Mouse (Mus musculus): Measurements from ENCODE around the gene Pecam1.
A peak's percentile ranks its signal among the peaks of the same experiment; 100 is the strongest.

Gene Pecam1

DNA sequence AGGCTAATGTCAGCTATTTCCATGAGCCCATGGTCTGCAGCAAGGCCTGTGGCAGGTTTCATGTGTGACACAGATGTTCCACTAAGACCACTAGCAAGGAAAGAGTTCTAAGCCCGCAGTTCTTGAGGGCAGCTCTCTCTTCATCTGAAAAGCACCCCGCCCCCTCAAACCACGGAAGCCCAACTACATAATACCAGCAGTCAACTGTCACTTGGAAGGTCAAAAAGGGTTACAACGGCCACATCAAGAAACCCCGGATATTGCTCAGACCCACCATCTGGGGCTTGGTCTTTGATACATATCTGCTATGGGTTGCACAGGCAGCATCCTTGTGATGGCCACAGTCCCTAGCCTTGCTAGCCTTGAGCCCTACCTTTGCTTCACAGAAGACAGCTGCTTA lies 62.1 kb downstream of the Pecam1 start:
- no peak for DNase-seq

DNA sequence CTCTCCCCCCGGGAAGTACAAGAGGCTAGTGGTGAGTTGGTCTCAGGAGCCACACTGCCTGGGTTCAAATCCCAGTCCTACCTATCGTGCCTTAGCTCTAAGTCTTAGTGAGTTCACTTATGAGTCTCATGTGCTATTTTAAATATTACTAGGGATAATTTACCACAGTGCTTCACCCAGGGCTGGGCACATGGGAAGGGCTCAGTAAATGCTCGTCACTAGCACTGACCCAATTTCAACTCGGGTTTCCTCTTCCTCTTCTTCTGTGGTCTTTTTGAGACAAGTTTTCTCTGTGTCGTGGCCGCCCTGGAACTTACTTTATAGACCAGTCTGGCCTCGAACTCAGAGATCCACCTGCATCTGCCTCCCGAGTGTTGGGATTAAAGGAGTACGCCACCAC lies 63.1 kb downstream of the Pecam1 start:
- no peak for DNase-seq

DNA sequence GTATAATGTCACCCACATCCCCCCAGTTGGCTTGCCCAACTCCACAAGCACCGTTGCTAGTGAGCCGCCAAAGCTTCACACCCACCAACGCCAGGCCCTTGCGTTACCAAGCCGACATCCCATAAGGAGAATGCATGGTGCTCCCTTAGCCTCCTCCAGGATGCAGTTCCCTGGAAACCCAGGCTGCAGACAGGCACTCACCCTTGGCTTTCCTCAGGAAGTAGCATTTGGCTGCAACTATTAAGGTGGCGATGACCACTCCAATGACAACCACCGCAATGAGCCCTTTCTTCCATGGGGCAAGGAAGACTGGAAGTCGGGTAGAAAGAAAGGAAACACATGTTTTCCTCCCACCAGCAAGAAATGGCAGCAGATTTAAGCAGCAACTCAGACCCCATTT lies 66.4 kb downstream of the Pecam1 start:
- DNase-seq = no peak

DNA sequence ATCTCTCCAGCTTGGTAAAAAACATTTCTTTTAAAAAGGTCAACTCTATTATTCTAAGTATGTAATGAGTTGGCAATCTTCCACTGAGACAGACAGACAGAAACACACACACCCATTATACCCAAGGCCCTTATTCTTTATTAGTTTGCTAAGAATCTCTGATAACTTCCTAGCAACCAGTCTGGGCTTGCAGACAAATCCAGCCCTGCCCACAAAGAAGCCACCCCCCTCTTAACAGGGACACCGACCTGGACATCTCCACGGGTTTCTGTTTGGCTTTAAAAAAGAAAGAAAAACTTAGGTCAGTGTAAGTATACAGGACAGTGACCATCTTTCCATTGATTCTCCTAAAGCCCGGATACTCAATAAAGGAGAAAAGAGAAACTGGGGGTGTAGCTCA lies 67.1 kb downstream of the Pecam1 start:
- DNase-seq = no peak

DNA sequence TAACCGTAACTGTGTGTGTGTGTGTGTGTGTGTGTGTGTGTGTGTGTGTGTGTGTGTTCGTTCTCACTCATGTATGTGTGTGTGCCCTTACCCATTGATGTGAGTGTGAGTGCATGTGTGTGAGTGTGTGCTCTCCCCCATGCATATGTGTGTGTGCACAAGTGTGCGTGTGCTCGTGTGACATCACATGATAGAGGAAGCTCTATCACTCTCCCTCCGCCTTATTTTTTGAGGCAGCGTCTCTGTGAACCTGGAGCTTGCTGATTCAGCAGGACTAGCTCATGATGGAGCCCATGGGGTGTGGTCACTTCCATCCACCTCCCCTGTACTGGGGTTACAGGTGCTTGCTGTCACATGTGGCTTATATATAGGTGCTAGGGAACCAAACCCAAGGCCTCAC lies 69.3 kb downstream of the Pecam1 start:
- DNase-seq = no peak

DNA sequence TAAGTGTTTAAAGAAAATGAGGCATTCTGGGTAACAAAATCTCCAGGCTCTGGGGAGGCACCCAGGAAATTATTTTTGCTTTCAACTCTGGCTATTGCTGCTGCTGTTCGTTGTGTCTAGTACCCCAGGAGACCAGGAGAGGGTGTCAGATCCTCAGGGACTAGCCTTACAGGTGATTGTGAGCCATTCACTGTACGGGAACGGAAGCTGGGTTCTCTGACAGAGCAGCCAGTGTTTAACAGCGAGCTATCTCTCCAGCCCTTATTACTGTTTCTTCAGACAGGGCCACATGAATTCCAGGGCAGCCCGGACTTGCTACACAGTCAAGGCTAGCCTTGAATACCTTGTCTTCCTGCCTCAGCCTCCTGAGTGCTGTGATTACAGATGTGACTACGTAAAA lies 70.6 kb downstream of the Pecam1 start:
- peak; percentile 49 to 54 for DNase-seq

DNA sequence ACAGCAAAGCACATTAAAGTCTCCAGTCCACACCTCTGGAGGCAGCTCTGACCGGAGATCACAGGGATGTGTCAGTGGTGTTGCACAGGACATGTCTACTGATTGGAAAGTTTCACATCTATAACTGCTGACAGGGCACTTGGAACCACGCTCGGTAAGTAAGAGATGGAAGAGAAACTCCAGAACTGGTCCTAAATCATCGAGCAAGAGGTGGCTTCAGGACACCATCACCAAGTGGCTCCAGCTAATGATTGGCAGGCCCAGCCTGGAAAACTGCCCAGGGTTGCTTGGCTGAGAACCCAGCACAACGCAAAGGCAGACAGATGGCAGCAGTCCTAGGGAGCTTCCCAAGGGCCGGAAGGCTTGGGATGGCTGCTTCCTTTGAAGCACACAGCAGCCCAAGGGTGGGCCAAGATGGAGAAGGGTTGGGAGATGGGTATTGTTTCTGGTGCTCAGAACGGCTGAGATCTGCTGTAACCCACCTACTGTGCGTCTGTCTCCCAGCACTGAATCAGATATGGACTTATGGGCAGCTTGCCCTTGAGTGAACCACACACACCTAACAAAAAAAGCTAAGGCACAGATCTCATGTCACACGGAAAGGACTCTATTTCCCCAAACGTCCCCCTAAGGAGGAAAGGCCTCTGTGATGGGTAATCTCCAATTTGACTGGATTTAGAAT lies 72.4 kb downstream of the Pecam1 start:
- DNase-seq = peak; percentile 98

DNA sequence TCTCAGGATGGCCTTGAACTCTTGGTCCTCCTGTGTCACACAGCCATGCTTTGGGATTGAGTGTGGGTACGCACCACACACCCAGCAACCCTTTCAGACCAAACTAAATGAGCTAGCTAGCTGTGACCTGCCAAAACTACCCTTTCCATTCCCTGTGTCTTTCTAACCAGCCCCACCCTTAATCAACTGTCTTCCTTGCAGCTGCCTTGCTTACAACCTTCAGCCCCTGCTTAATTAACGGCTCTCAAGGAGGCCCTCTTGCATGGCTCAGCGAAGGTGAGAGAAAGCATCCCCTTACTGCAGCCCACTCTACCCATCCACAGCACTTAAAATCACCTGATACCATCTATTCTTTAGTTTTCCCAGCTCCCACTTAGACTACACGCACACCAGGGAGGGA lies 73.1 kb downstream of the Pecam1 start:
- peak in 1 of 2 experiments; percentile 39 for DNase-seq

DNA sequence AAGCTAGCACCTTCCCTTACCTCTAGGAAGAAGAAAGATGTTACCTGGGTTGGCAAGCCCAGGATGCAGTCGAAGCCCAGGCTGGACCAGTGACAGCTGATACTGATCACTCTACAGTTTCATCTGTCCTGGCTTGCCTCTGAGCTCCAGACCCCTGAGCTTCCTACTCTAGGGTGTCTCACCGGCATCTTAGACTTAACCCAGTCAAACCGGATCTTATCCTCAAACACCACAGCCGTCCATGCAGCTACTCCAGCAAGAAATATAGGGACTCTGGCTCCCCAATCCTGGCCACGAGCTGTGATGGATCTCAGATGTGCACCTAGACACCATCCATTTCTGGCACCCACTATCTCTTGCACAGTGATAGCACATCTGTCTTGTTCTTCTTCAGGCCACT lies 74.6 kb downstream of the Pecam1 start:
- no peak for DNase-seq

DNA sequence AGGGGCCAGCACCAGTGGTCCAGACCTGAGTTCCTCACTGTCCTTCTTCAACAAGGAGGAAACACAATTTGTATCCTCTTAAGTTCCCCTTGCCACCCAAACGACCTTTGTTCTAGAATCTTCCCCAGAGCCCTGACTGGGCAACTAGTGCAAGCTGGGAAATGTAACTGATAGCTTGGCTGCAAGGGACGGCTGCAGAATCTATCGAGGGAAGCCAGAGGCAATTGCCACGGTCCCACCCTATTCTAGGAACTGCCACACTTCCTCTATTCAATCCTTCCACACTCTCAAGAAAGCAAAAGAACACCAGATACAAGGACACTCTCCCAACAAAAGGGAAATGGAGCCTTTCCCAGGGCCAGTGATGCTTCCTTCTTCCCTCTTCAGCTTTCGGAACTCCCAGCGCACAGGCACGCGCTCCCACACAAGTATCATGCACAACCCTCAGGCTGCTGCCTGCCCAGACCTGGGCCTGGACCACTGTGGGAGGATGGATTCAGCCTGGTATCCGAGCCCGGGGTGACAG lies 75.2 kb downstream of the Pecam1 start:
- peak; percentile 27 to 34 for DNase-seq

DNA sequence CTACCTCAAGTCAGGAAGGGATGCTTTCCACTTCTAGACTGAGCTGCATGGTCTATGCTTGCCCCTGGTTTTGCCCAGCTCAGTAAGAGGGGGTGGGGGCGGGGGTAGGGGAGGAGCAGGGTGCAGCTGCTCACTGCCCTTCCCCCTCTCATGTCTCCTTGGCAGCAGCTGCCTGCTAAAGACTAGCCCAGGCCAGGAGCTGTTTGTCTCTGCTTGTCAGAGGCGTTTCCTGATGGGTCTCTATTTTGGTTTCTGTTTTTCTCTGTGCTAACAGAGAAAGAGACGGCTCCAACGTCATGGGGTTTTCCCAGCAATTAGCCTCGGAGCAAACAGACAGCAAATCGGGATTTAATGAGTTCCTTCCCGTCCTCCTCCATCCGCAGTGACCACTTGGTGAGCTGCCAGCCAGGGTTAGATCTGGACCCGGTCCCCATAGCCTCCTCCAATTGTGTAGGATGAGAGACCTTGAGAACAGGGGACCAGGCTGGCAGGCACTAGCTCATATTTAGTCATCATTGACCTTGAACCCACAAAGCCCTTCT lies 75.7 kb downstream of the Pecam1 start:
- peak; percentile 66 to 69 for DNase-seq

DNA sequence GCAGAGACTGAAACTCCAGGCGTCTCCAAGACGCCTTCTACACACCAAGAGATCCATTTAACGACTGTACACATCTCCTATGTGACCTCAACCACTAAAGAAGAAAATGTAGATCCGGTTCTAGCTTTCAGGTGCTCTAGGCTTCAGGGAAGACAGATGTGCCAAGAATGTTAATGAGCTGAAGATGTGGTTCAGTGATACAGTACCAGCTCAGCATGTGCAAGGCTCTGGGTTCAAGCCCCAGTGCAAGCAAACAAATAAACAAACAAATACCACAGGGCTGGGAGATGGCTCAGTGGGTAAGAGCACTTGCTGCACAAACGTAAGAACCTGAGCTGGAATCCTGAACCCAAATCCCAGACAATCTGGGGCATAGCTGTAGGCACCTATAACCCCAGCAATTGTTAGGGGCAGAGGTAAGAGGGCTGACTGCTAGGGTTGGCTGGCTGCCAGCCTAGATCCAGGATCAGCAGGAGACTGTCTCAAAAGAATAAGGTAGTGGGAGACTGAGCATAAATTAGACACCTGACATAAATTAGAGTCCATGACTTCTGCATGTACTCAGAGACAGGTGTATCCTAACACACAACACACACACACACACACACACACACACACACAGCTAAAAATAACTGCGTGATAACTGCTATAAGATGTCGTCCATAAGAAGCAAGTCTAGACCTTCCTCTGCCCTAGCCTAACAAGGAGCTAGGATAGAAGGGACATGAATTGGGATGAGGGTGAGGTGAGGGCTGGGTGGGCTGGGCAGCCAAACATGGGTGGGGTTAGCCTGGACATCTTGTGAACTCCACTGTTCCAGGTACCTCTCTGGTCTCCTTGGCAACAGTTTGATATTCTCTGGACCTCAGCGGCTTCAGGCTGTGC lies 76.5 kb downstream of the Pecam1 start:
- DNase-seq = peak in 1 of 2 experiments; percentile 36

DNA sequence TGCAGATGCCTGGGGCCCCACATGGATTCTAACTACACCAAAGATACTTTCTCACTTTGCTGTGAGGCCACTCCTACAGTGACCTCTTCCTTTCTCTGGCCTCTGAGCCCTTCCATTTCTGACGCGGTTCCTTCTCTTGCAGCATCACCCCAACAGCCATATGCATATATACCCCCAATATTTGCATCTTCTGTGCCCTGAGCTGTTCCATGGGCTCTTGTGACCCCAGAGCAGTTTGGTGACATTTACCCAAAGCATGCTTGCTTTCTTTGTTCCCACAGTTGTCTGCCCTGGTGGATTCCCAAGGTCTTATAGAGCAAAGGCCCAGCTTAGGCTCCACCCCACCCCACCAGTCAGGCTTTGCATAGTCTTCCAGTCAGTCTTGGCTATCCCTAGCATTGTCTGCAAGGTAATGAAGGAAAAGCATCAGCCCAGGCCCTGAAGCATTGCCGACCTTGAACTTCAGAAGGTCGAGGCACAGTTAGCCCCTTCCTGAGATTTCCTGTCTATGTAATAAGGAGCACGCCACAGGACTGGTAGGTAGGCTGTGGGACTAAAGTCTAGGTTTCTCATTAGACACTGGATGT lies 77.4 kb downstream of the Pecam1 start:
- no peak for DNase-seq

DNA sequence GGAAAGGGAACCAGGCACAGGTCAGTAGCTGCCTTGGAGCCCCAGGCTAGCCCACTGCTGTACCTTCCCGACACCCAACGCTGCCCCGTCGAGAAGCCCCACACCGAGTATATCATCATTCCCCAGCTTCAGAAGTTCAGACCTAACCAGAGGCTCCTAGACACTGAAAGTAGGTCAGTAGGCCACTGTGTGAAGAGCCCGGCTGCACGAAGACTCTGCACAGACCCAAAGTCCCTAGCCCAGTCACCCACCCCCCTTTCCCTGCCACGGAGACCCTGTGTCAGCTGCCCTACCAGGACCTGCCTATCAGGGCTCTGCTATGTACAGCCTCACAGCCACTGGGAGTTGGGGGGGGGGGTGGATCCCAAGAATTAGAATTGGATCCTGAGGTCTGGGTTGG lies 78.6 kb downstream of the Pecam1 start:
- DNase-seq = no peak

DNA sequence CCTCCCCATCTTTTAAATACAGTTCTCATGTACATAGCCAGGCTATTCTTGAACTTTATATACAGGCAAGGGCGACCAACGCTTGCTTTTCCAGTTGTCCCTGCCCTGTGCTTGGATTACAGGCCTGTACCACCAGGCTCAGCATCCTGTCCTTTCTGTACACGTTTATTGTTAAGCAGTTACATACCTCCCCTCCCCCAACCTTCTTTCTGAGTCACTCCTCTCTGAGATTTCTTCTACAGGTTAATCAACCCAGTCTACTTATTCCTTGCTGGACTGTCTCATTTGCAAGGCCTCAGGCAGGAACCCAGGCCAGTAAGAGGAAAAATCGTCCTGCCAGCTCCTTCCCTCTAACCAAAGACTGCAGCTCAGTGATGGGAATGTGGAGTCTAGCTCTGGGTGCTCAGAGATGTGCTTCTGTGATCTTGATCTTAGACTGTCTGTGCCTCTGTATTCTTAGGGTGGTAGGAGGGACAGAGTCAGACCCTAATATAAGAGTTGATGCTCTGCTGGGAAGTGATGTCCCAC lies 79.4 kb downstream of the Pecam1 start:
- DNase-seq = no peak

DNA sequence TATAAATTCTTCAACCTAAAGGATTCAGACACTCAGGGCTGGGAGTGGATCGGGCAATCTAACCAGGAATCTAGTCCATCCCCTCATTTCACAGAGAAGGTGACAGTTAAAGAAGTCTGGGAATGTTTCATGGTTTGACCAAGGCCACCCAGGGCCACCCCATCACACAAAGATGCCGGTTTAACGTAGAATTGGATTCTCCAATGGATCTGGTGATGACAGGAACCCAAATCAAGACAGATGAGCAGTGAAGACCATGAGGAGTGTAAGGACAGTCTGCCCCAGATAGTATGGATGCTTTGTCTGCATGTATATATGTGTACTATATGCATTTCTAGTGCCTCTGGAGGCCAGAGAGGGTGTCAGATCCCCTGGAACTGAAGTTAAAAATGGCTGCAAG lies 80.2 kb downstream of the Pecam1 start:
- DNase-seq = no peak

DNA sequence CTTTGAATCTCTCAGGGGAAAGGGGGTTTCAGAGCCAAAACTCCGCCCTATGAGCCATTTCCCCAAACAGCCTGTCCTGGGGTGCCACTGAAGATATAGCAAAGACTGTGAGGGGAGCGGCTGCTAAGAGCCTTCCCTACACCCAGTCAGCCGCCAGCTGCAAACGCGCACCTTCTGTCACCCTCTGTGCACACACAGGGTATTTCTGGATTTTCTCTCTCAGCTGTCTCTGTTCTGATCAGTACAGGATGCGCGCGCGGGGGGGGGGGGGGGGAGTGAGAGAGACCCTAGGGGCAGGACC lies 80.6 kb downstream of the Pecam1 start:
- DNase-seq = no peak

DNA sequence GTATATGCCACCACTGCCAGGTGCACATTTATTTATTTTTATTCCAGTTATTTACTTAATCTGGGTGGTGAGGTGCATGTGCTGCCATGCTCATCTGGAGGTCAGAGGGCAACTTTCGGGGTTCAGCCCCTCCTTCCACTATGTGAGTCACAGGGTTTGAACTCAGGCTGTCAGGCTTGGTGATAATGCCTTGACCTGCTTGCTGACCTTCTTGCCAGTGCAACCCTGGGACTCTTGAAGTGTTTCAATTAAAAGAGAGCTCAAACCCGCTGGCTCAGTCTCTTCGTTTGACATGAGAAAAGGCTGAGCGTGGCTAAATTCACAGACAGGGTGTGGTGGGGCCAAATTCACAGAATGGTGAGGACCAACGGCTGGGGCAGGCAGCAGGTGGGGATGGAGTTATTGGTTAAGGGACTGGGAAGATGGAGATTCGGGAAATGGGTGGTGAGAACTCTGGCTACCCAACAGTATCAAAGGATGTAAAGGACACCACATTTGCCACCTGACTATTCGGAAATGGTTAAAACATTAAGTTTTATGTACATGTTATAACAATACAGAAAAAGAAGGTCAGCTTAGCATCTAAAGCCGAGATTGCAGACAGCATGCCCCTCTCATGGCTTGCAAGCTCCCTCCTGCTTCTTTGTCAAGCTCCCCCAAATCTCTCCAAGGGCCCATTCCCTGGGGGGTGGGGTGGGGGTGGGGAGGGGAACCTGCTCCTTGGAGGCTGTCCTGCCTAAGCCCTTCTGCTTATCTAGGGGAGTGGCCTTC lies 81.1 kb downstream of the Pecam1 start:
- no peak for DNase-seq

DNA sequence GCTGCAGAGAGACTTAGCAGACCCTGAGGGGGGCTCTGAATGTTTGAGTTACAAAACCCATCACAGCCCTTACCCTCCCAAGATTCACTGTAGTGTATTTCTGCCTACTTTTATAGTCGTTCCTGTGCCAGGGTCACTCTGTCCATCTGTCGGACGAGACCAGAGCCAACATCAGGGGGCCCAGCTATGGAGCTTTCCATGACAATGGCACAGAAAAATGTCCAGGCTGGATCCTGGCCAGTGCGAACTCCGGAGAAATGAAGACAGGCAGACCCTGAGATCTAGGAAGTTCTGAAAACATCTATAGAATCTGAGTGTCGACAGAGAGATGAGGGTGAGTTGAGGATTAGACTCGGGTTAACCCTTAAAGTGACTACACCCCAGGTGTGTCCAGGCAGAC lies 82.1 kb downstream of the Pecam1 start:
- DNase-seq = peak in 1 of 2 experiments; percentile 40

DNA sequence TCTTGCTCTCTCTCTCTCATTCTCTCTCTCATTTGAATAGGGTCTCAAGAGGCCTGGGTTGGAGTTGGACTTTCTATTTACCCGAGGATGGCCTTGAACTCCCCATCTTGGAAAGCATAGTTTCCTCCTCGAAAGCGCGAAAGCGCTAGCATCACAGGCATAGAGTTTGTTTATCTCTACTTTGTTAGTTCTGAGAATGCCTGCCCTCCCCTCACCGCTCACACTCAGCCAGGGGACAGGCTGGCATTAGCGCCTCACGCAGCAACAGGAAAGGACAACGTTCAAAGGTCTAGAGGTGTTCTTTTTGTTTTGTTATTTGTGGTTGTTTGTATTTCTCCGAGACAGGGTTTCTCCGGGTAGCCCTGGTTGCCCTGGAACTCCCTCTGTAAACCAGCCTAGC lies 82.6 kb downstream of the Pecam1 start:
- DNase-seq = no peak

DNA sequence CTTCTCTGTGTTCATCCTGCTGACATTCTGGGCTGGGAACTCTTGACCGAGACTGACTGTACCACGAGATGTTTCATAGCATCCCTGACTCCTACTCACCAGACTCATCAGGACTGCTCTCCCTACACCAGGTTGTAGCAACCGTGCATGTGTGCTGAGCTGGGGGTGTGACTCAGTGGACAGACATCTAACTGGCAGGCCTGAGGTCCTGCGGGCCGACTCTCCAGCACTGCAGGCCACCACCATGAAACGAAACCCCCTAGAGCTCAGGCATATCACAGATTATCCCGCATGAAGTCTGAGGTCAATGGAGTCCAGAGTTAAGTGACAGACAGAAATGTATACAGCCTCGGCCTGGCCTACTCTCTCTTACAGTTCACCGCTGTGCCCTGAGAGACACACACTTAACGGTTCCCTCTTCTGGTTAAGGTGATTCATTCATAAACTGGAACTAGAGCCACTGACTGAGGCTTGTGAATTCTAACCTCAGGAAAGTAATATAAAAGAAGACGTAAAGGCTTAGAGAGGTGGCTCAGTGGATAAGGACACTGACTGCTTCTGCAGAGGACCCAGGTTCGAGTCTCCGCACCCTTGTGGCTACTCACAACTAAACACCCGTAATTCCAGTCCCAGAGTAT lies 83.8 kb downstream of the Pecam1 start:
- DNase-seq = no peak

DNA sequence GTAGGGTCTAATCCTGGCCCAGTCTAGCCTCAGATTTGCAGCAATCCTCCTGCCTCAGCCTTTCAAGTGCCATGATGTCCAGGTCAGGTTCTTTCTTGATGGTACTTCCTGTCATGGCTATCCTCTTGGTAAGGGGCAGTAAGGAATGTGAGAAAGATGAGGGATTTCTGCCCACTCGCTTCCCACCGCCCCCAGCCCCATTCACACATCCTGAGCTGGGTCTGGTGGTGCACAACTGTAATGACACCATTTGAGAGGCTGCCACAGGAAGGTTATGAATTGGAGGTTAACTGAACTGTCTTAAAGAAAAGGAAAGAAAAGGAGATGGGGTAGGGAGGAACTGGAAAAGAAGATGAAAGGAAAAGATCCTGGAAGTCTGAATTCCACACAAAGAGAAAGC lies 84.6 kb downstream of the Pecam1 start:
- no peak for DNase-seq

Measured in cerebellum, postnatal 25 days (tissue).